Mouse (Mus musculus) Patski (cell line): Measurements from ENCODE around the gene 0610009B22Rik. TPM values are rescaled to one million over a fixed set of nuclear protein-coding genes. Genes with fewer than 3 reads are reported as not detected.

Experiments used
- ATAC-seq: fragments of 100-300 bp; one replicate; pipeline ENCODE4 v1.8.0; 2021
- CTCF ChIA-PET: fragments of 350-600 bp; sonication (Branson Sonifier 250); formaldehyde crosslinking; loops from one replicate; lab custom pipeline; 2022; ENCODE audit warnings: inconsistent platforms; lab: Charles Lee
- POLR2A ChIA-PET: fragments of 350-600 bp; sonication (Branson Sonifier 250); formaldehyde crosslinking; loops from one replicate; lab custom pipeline; 2022; ENCODE audit warnings: antibody characterized with exemption, inconsistent platforms; lab: Charles Lee
- DNase-seq: peaks from one replicate; pipeline ENCODE4 v3.0.0-alpha.2; 2011; ENCODE audit warnings: low read depth, low spot score
- H3K27me3 ChIP-seq: fragments of 371-371 bp; one replicate; pipeline ENCODE4 v1.5.1; 2021
- CTCF ChIP-seq: fragments of 100-300 bp; IDR thresholded peaks from one replicate; pipeline ENCODE4 v1.5.1; 2021
- in situ Hi-C: fragments of 300-500 bp; cut with MboI; formaldehyde crosslinking; loops from 3 replicates; pipeline ENCODE4 v1.11.1; 2018; ENCODE audit warnings: low pct_unique_long_range_greater_than_20kb, mixed read lengths
- polyA plus RNA-seq: library from polyadenylated mRNA; unstranded; gene quantifications from one replicate; pipeline ENCODE4 v1.2.3, GENCODE M21; 2021

0610009B22Rik gene
- polyA plus RNA-seq, 1 experiment from 2014 or later: 67.1 TPM

GRCm38 (mm10) chr11:51650261-51650660 lies 38.4 kb downstream of the 0610009B22Rik start:
- POLR2A ChIA-PET: interaction anchor here (1.0 to 2.6 kb wide), 5 partner anchors 9 to 23 kb away, joined by 4 to 13 read pairs (median 9); partner anchors contain the start of gene Rmnd5b
- DNase-seq (no peak), ATAC-seq (peak; percentile 20)
- TF ChIP-seq CTCF: no peak
- H3K27me3 ChIP-seq: no peaks in the 10 kb centered on the region
- CTCF ChIA-PET: interaction anchor here (1.0 to 1.6 kb wide), 2 partner anchors 18 to 31 kb away, joined by 5 read pairs; no protein-coding TSS in a partner anchor
- in situ Hi-C loops: no loop called here

GRCm38 (mm10) chr11:51649889-51650199 lies 38.8 kb downstream of the 0610009B22Rik start:
- H3K27me3 ChIP-seq: no peaks in the 10 kb centered on the region
- no peak for ATAC-seq
- in situ Hi-C loops: no loop called here
- ChIA-PET CTCF (interaction anchor here (1.6 kb wide), 1 partner anchor 18 kb away, joined by 5 read pairs; no protein-coding TSS in a partner anchor), POLR2A (interaction anchor here (1.6 to 2.6 kb wide), 3 partner anchors 14 to 24 kb away, joined by 9 to 13 read pairs (median 10); partner anchors contain the start of gene Rmnd5b)
- TF ChIP-seq CTCF: no peak
- no peak for DNase-seq

- ChIA-PET POLR2A (interaction anchor here (0.7 to 2.6 kb wide), 3 partner anchors 13 to 17 kb away, joined by 3 to 13 read pairs (median 9); partner anchors contain the start of gene Rmnd5b), CTCF (interaction anchor here (1.6 kb wide), 1 partner anchor 17 kb away, joined by 5 read pairs; no protein-coding TSS in a partner anchor)
- no peak for TF ChIP-seq CTCF
- ATAC-seq (no peak), DNase-seq (no peak)
- H3K27me3 ChIP-seq: no peaks in the 10 kb centered on the region
- in situ Hi-C loops: no loop called here
Observed at GRCm38 (mm10) chr11:51649111-51649888, 39.4 kb downstream of the 0610009B22Rik start.

- in situ Hi-C loops: no loop called here
- ATAC-seq: no peak
- H3K27me3 ChIP-seq: no peaks in the 10 kb centered on the region
- no peak for DNase-seq
- TF ChIP-seq CTCF: no peak
- CTCF ChIA-PET: interaction anchor here (1.6 kb wide), 1 partner anchor 16 kb away, joined by 5 read pairs; no protein-coding TSS in a partner anchor
- POLR2A ChIA-PET: interaction anchor here (0.7 to 2.2 kb wide), 2 partner anchors 13 to 14 kb away, joined by 3 to 13 read pairs; partner anchors contain the start of gene Rmnd5b
Observed at GRCm38 (mm10) chr11:51648566-51648965, 40.1 kb downstream of the 0610009B22Rik start.

- no peak for ATAC-seq
- no peak for DNase-seq
- no peak for TF ChIP-seq CTCF
- CTCF ChIA-PET: interaction anchor here (0.9 kb wide), 1 partner anchor 11 kb away, joined by 4 read pairs; the partner anchor contains the start of gene Rmnd5b
- no peaks in the 10 kb centered on the region for H3K27me3 ChIP-seq
- in situ Hi-C loops: no loop called here
- POLR2A ChIA-PET: interaction anchor here (0.9 to 1.3 kb wide), 2 partner anchors 9 to 12 kb away, joined by 3 read pairs; no protein-coding TSS in a partner anchor
Observed at GRCm38 (mm10) chr11:51646751-51647667, 41.7 kb downstream of the 0610009B22Rik start.

- CTCF ChIA-PET: interaction anchor here (1.3 kb wide), 1 partner anchor 14 kb away, joined by 3 read pairs; no protein-coding TSS in a partner anchor
- in situ Hi-C loops: no loop called here
- H3K27me3 ChIP-seq: no peaks in the 10 kb centered on the region
- no peak for TF ChIP-seq CTCF
- no peak for DNase-seq
- no peak for ATAC-seq
- POLR2A ChIA-PET: no interaction called here
Observed at GRCm38 (mm10) chr11:51646245-51646644, 42.4 kb downstream of the 0610009B22Rik start.

- CTCF ChIA-PET: interaction anchor here (1.3 kb wide), 2 partner anchors 9 to 13 kb away, joined by 3 to 4 read pairs; partner anchors contain the start of gene Rmnd5b
- POLR2A ChIA-PET: interaction anchor here (1.0 kb wide), 1 partner anchor 9 kb away, joined by 3 read pairs; no protein-coding TSS in a partner anchor
- no peaks in the 10 kb centered on the region for H3K27me3 ChIP-seq
- ATAC-seq (no peak), DNase-seq (no peak)
- in situ Hi-C loops: no loop called here
- TF ChIP-seq CTCF: no peak
Observed at GRCm38 (mm10) chr11:51645293-51645692, 43.4 kb downstream of the 0610009B22Rik start.

- DNase-seq (no peak), ATAC-seq (no peak)
- in situ Hi-C loops: no loop called here
- POLR2A ChIA-PET: no interaction called here
- no peaks in the 10 kb centered on the region for H3K27me3 ChIP-seq
- no peak for TF ChIP-seq CTCF
- CTCF ChIA-PET: interaction anchor here (1.3 kb wide), 1 partner anchor 8 kb away, joined by 4 read pairs; the partner anchor contains the start of gene Rmnd5b
Observed at GRCm38 (mm10) chr11:51644217-51644616, 44.5 kb downstream of the 0610009B22Rik start.

- in situ Hi-C loops: no loop called here
- TF ChIP-seq CTCF: no peak
- ChIA-PET CTCF (interaction anchor here (1.3 kb wide), 1 partner anchor 8 kb away, joined by 4 read pairs; the partner anchor contains the start of gene Rmnd5b), POLR2A (no interaction called here)
- no peak for DNase-seq
- no peaks in the 10 kb centered on the region for H3K27me3 ChIP-seq
- ATAC-seq: no peak
Observed at GRCm38 (mm10) chr11:51643761-51644160, 44.9 kb downstream of the 0610009B22Rik start.
